Mouse (Mus musculus) yolk sac, embryonic 10.5 days (tissue): ENCODE measurements around the gene Olfr1094.

Experiments used
- DNase-seq: peaks from one replicate; pipeline ENCODE4 v3.0.0-alpha.2; 2017; ENCODE audit warnings: low spot score

Olfr1094 gene

DNA sequence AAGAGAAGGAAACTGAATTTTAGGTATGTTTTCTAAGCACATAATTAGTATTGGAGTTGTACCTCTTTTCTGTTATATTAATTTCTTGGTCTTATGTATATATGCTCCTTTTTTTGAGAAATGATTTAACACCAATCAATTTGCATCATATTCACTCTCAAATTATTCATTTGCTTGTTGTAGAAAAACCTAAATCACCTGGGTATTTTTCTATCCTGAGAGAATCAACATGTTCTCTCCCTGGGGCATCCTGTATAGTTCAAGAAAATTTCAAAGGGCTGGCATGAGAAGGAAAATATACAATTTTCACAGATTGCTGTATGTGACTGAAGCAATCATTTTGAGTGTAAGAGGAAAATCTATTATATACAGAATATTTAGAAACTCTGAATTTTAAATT, at the start of gene Olfr1094:
TSS of gene Olfr1094 (plus strand) at position 301 of the 400 bp plus-strand sequence.
- DNase-seq = no peak

DNA sequence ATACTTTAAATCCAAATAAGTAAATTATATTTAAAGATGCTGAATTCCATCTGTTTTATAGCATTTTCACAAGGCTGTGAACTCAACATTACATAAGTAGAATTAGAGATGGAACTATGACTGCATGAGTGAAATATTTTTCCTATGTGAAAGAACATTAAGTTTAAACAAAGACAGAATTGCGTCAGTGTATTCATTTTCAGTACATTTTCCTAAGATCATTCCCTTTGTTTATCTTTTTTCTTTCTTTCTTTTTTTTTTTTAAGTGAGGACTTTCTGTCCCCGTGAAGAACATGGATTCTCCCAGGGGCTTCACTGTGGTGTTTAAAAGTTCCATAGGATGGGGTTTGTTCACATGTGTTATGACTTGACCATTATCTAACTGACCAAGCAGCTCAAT, 42.3 kb upstream of the Olfr1094 start, which contains the start of gene Olfr1093:
TSS of gene Olfr1093 (plus strand) at position 301 of the 400 bp plus-strand sequence.
- no peak for DNase-seq

DNA sequence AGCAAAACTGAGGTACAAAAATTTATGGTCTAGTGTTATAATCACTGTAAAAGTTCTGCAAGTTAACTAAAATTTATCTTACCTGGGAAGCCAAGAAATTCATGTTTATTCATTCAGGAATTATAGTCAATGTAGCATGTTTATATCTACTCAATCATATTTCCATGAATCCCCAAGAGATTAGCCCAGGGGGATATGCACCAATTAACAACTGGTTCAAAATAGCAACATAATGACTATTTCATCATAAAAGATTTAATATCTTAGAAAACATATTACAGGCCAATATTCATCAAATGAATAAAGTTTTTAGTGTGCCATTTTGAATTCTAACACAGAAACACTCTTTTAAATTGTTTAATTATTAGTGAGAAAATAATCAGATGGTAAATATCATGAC, 14.5 kb upstream of the Olfr1094 start, which contains the start of gene Olfr141:
TSS of gene Olfr141 (minus strand) at position 101 of the 400 bp plus-strand sequence.
- DNase-seq = no peak

DNA sequence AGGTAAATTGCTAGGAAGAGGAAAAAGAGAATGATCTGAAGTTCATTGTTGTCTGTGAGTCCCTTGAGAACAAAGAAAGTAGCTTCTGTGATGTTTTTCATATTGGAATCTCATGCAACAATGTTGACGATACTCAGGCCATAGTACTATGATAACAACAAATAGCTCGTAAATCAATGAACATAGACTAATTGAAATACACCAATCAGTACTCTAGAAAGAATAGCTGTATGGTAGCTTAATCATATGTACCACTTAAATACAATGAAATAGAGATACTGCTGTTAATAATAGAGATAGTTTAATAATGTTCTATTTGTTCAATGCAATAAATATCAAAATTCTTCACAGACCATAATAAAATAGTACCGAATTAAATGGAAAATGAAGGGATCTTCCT, 27.1 kb downstream of the Olfr1094 start, which contains the start of gene Olfr1095:
TSS of gene Olfr1095 (minus strand) at position 101 of the 400 bp plus-strand sequence.
- DNase-seq = no peak

DNA sequence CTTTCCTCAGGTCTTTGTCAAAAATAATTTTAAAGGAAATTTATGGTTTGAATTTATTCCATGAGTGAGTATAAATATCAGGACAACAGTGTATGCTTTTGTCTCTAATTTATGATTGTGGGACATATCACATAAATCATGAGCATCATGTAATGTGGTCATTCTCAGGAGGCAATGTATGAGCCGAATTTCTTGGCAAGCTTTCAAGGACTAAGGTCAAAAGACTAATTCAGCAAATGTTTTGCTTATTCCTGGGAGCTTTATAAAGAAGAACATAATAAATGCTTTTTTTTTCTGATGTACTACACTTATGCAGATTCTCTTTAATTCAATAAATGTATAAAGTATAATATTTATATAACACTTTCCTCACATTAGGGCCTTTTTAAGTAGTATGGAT, 50.2 kb downstream of the Olfr1094 start, which contains the start of gene Gm13723:
TSS of gene Gm13723 (minus strand) at position 101 of the 400 bp plus-strand sequence.
- no peak for DNase-seq
